ENCODE assay signal across 24 mouse cellular contexts in the genomic region with DNA sequence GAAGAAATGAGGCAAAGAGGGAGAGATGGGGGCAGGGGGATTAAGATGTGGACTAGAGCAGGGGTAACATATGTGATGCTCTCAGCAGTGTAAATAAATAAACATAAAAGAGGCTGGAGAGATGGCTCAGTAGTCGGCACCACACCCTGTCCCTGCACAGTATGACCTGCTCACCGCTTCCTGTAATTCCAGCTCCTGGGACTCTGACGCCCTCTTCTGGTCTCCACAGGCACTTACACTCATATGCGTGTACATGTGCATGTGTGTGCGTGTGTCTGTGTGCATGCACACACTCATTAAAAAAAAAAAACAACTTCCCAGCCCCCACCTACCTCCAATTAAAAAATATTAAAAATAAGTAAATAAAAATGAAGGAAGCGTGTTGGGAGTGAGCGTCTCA. TPM values are rescaled to one million over a fixed set of nuclear protein-coding genes. Genes with fewer than 3 reads are reported as not detected.
DNase-seq lines count a peak whose midpoint lies in the region; ATAC-seq and TF ChIP-seq lines count a peak whose summit lies in the region.
"Had no signal": no experiment of that assay in that cellular context is flagged by ENCODE, and none has a peak within 500 bp of the region (broad histone marks: within the 10 kb centered on the region; RNA-seq: fewer than 3 reads in every experiment).

No protein-coding gene starts in this region.

- H3K9me3 ChIP-seq in intestine, embryonic 15.5 days = no peaks in the 10 kb centered on the region
- H3K9me3 ChIP-seq in intestine, embryonic 16.5 days (ENCODE audit: control insufficient read depth, low read length) = no peaks in the 10 kb centered on the region
- no peaks in the 10 kb centered on the region for H3K9me3 ChIP-seq in lung, postnatal 0 days (ENCODE audit: low read length)
- H3K9me3 ChIP-seq in forebrain, embryonic 12.5 days = no peaks in the 10 kb centered on the region
- H3K9me3 ChIP-seq: embryonic facial prominence, embryonic 15.5 days; forebrain, embryonic 10.5 days; hindbrain, embryonic 15.5 days; liver, embryonic 15.5 days; midbrain, embryonic 12.5 days had no signal

- no peak overlapping the region for H3K4me2 ChIP-seq in intestine, embryonic 15.5 days (replicated peaks)
- no peak overlapping the region for H3K4me2 ChIP-seq in intestine, embryonic 16.5 days (ENCODE audit: low read depth, low read length)
- H3K4me2 ChIP-seq in lung, postnatal 0 days (replicated peaks; ENCODE audit: low read depth, low read length) = no peak overlapping the region
- H3K4me2 ChIP-seq in forebrain, embryonic 12.5 days = no peak overlapping the region
- H3K4me2 ChIP-seq: embryonic facial prominence, embryonic 15.5 days; hindbrain, embryonic 15.5 days; liver, embryonic 15.5 days; midbrain, embryonic 12.5 days had no signal

- TF ChIP-seq POLR2A in small intestine, adult 2 months (IDR thresholded peaks at IDR 0.05; ENCODE audit: low read depth, low read length) = no peak

- 0 out of 2 replicates have a peak, but pooled peaks have one; percentile 10 for ATAC-seq in intestine, embryonic 15.5 days
- ATAC-seq in intestine, embryonic 16.5 days = no peak
- ATAC-seq in lung, postnatal 0 days = no peak
- ATAC-seq in forebrain, embryonic 12.5 days (ENCODE audit: low FRiP score) = no peak
- ATAC-seq: activated CD4-positive, CD25-positive, alpha-beta regulatory T cell, adult 4 months had no signal

- H3K4me1 ChIP-seq in intestine, embryonic 15.5 days (replicated peaks) = 0 out of 2 replicates have a peak, but pooled peaks cover 6% of the 10 kb centered on the region
- H3K4me1 ChIP-seq in intestine, embryonic 16.5 days (ENCODE audit: control insufficient read depth, insufficient read depth, low read length) = peaks cover 2% of the 10 kb centered on the region; the same call in 1 of the 2 replicates
- H3K4me1 ChIP-seq in lung, postnatal 0 days (ENCODE audit: insufficient read depth, low read depth, low read length) = no peaks in the 10 kb centered on the region; the same call in 1 of the 2 replicates
- peaks cover 3% of the 10 kb centered on the region; the same call in 1 of the 2 replicates for H3K4me1 ChIP-seq in small intestine, adult 2 months (ENCODE audit: control insufficient read depth, insufficient read depth, insufficient read length, low read length)
- H3K4me1 ChIP-seq in forebrain, embryonic 12.5 days = peaks cover 11% of the 10 kb centered on the region
- H3K4me1 ChIP-seq: embryonic facial prominence, embryonic 15.5 days; hindbrain, embryonic 15.5 days had no signal

- TF ChIP-seq EP300 in lung, postnatal 0 days (IDR thresholded peaks at IDR 0.05) = no peak

- no peaks in the 10 kb centered on the region for H3K27me3 ChIP-seq in intestine, embryonic 15.5 days (replicated peaks)
- H3K27me3 ChIP-seq in intestine, embryonic 16.5 days (replicated peaks; ENCODE audit: control insufficient read depth, insufficient read depth, low read length) = no peaks in the 10 kb centered on the region
- no peaks in the 10 kb centered on the region for H3K27me3 ChIP-seq in lung, postnatal 0 days (replicated peaks; ENCODE audit: insufficient read depth, low read length)
- H3K27me3 ChIP-seq in small intestine, adult 2 months (ENCODE audit: control insufficient read depth, insufficient read depth, low read length) = no peaks in the 10 kb centered on the region
- no peaks in the 10 kb centered on the region for H3K27me3 ChIP-seq in forebrain, embryonic 12.5 days
- H3K27me3 ChIP-seq: embryonic facial prominence, embryonic 15.5 days; hindbrain, embryonic 15.5 days; liver, embryonic 15.5 days; midbrain, embryonic 12.5 days had no signal

- 91% methylated on average over 7 of the region's 7 CpGs for WGBS in intestine, embryonic 15.5 days
- WGBS in intestine, embryonic 16.5 days = 92% methylated on average over 7 of the region's 7 CpGs
- WGBS in lung, postnatal 0 days = 89% methylated on average over 7 of the region's 7 CpGs
- 93% methylated on average over 7 of the region's 7 CpGs for WGBS in small intestine, adult 2 months
- WGBS in forebrain, embryonic 12.5 days = 92% methylated on average over 7 of the region's 7 CpGs

- no peak overlapping the region for H3K4me3 ChIP-seq in intestine, embryonic 15.5 days (replicated peaks)
- no peak overlapping the region for H3K4me3 ChIP-seq in intestine, embryonic 16.5 days (ENCODE audit: low read length)
- H3K4me3 ChIP-seq in lung, postnatal 0 days (ENCODE audit: low read depth, low read length) = no peak overlapping the region
- H3K4me3 ChIP-seq in small intestine, adult 2 months (ENCODE audit: low read depth, low read length) = no peak overlapping the region
- H3K4me3 ChIP-seq in forebrain, embryonic 12.5 days (replicated peaks) = no peak overlapping the region
- H3K4me3 ChIP-seq: embryonic facial prominence, embryonic 15.5 days; forebrain, embryonic 10.5 days; hindbrain, embryonic 15.5 days; layer of hippocampus, adult 2 months; liver, embryonic 15.5 days; midbrain, embryonic 12.5 days had no signal

- no peak overlapping the region for H3K27ac ChIP-seq in intestine, embryonic 15.5 days
- H3K27ac ChIP-seq in intestine, embryonic 16.5 days (ENCODE audit: low read length) = no peak overlapping the region
- H3K27ac ChIP-seq in lung, postnatal 0 days (ENCODE audit: low read length) = no peak overlapping the region
- no peak overlapping the region for H3K27ac ChIP-seq in small intestine, adult 2 months (ENCODE audit: insufficient read depth, low read depth, low read length)
- H3K27ac ChIP-seq in forebrain, embryonic 12.5 days = no peak overlapping the region
- H3K27ac ChIP-seq: embryonic facial prominence, embryonic 15.5 days; forebrain, embryonic 10.5 days; hindbrain, embryonic 15.5 days; layer of hippocampus, adult 2 months; liver, embryonic 15.5 days; midbrain, embryonic 12.5 days had no signal

- H3K36me3 ChIP-seq in intestine, embryonic 15.5 days = no peaks in the 10 kb centered on the region
- H3K36me3 ChIP-seq in intestine, embryonic 16.5 days (ENCODE audit: control insufficient read depth, insufficient read depth, low read length) = no peaks in the 10 kb centered on the region
- no peaks in the 10 kb centered on the region for H3K36me3 ChIP-seq in lung, postnatal 0 days (ENCODE audit: insufficient read depth, low read length)
- peaks cover 3% of the 10 kb centered on the region for H3K36me3 ChIP-seq in small intestine, adult 2 months (ENCODE audit: control insufficient read depth, insufficient read depth, low read length)
- no peaks in the 10 kb centered on the region for H3K36me3 ChIP-seq in forebrain, embryonic 12.5 days (replicated peaks)
- H3K36me3 ChIP-seq: embryonic facial prominence, embryonic 15.5 days; forebrain, embryonic 10.5 days; hindbrain, embryonic 15.5 days; liver, embryonic 15.5 days; midbrain, embryonic 12.5 days had no signal

- TF ChIP-seq CTCF in lung, postnatal 0 days (IDR thresholded peaks at IDR 0.05) = peak; percentile 56
- peak; percentile 38; the same call in 1 of the 2 replicates for TF ChIP-seq CTCF in small intestine, adult 2 months (IDR thresholded peaks at IDR 0.05; ENCODE audit: extremely low read depth, insufficient read length, insufficient replicate concordance, low read depth, low read length)

- H3K9ac ChIP-seq in intestine, embryonic 15.5 days = no peak overlapping the region
- H3K9ac ChIP-seq in intestine, embryonic 16.5 days (ENCODE audit: low read depth, low read length) = no peak overlapping the region
- no peak overlapping the region for H3K9ac ChIP-seq in lung, postnatal 0 days (replicated peaks; ENCODE audit: low read depth)
- no peak overlapping the region for H3K9ac ChIP-seq in forebrain, embryonic 12.5 days
- H3K9ac ChIP-seq: embryonic facial prominence, embryonic 15.5 days; hindbrain, embryonic 15.5 days; liver, embryonic 15.5 days; midbrain, embryonic 12.5 days had no signal

- DNase-seq in lung, postnatal 0 days (ENCODE audit: low spot score) = no peak
- DNase-seq in lung, postnatal 36 days = no peak
- DNase-seq in ZHBTc4 (ENCODE audit: low read depth, low spot score) = peak; percentile 69
- no peak for DNase-seq in cerebellum, adult 9-11 months
- DNase-seq: adrenal gland, postnatal 25 days; cerebellum, postnatal 10 days; embryo, embryonic 11 days; gastrocnemius, postnatal 36 days; heart, postnatal 14 days; kidney, adult 9 months; left cerebral cortex, postnatal 4 days; lung, postnatal 4 days; right cerebral cortex, postnatal 4 days had no signal

RNA-seq across cellular contexts. Expression of gene Rbm47, which starts 38.3 kb away (rescaled TPM):
- 129 and 133 TPM in 2 replicates for polyA plus RNA-seq in intestine, embryonic 15.5 days (2015; fragmentation: Nextera tagmentation; extraction: Ambion mirVana)
- polyA plus RNA-seq in intestine, embryonic 16.5 days (2015; fragmentation: Nextera tagmentation; extraction: Ambion mirVana) = 149 and 169 TPM in 2 replicates
- polyA plus RNA-seq in lung, postnatal 0 days (2015; fragmentation: Nextera tagmentation; extraction: Ambion mirVana) = 41.5 and 50.2 TPM in 2 replicates
- 142 and 310 TPM in 2 replicates for polyA plus RNA-seq in small intestine, adult 2 months (2012; rRNA removed)
- polyA plus RNA-seq in forebrain, embryonic 12.5 days (2016; fragmentation: Nextera tagmentation; extraction: Ambion mirVana) = 4.4 and 6.4 TPM in 2 replicates
